Mouse (Mus musculus): ENCODE measurements around the gene Adck2. TPM values are rescaled to one million over a fixed set of nuclear protein-coding genes. Genes with fewer than 3 reads are reported as not detected.
A peak's percentile ranks its signal among the peaks of the same experiment; 100 is the strongest.

Gene Adck2
- polyA plus RNA-seq, 1 experiment from 2014 or later, result 31.7 TPM

- Histone ChIP-seq H3K4me1 (ENCODE audit: insufficient read depth, low read length) (peaks cover 41% of the 10 kb centered on the region), H3K9me3 (ENCODE audit: low read length) (no peaks in the 10 kb centered on the region), H3K36me3 (ENCODE audit: insufficient read depth, low read length) (no peaks in the 10 kb centered on the region), H3K27me3 (ENCODE audit: insufficient read depth, low read length) (no peaks in the 10 kb centered on the region), H3K27ac (ENCODE audit: low read length) (peak overlapping the region; percentile 84), H3K4me2 (replicated peaks; ENCODE audit: low read depth, low read length) (peak overlapping the region; percentile 73), H3K4me3 (ENCODE audit: low read length) (peak overlapping the region; percentile 62), H3K9ac (replicated peaks; ENCODE audit: low read length) (peak overlapping the region; percentile 80)
- peak; percentile 73 for ATAC-seq (ENCODE audit: low FRiP score, low TSS enrichment)
- under 1% methylated on average over 51 of the region's 54 CpGs for WGBS
Observed at GRCm38 (mm10) chr6:39556900-39557659, 16.6 kb upstream of the Adck2 start.

- ATAC-seq (ENCODE audit: low FRiP score, low TSS enrichment), result peak; percentile 95
- peak within 1 kb of the TSS; percentile 84 for H3K27ac ChIP-seq (ENCODE audit: low read length)
- no peaks in the 10 kb centered on the region for H3K27me3 ChIP-seq (ENCODE audit: insufficient read depth, low read length)
- H3K4me1 ChIP-seq (ENCODE audit: insufficient read depth, low read length), result peaks cover 39% of the 10 kb centered on the region
- no peaks in the 10 kb centered on the region for H3K36me3 ChIP-seq (ENCODE audit: insufficient read depth, low read length)
- no peaks in the 10 kb centered on the region for H3K9me3 ChIP-seq (ENCODE audit: low read length)
- under 1% methylated on average over 45 of the region's 50 CpGs for WGBS
- H3K4me2 ChIP-seq (replicated peaks; ENCODE audit: low read depth, low read length), result peak within 1 kb of the TSS; percentile 73
- peak within 1 kb of the TSS; percentile 62 for H3K4me3 ChIP-seq (ENCODE audit: low read length)
- H3K9ac ChIP-seq (replicated peaks; ENCODE audit: low read length), result peak within 1 kb of the TSS; percentile 80
Observed at GRCm38 (mm10) chr6:39557723-39558261, 15.9 kb upstream of the Adck2 start, which contains the start of gene Dennd2a. Dennd2a (minus strand) TSS chr6:39557867.

- Histone ChIP-seq H3K36me3 (ENCODE audit: insufficient read depth, low read length) (no peaks in the 10 kb centered on the region), H3K4me1 (ENCODE audit: insufficient read depth, low read length) (peaks cover 36% of the 10 kb centered on the region), H3K9me3 (ENCODE audit: low read length) (no peaks in the 10 kb centered on the region), H3K9ac (replicated peaks; ENCODE audit: low read length) (no peak overlapping the region), H3K4me2 (replicated peaks; ENCODE audit: low read depth, low read length) (no peak overlapping the region), H3K4me3 (ENCODE audit: low read length) (no peak overlapping the region), H3K27me3 (ENCODE audit: insufficient read depth, low read length) (no peaks in the 10 kb centered on the region), H3K27ac (ENCODE audit: low read length) (no peak overlapping the region)
- 56% methylated on average over 6 of the region's 6 CpGs for WGBS
- no peak for ATAC-seq (ENCODE audit: low FRiP score, low TSS enrichment)
Observed at GRCm38 (mm10) chr6:39559276-39559939, 14.3 kb upstream of the Adck2 start.

GRCm38 (mm10) chr6:39562166-39563015 is 11.3 kb upstream of the Adck2 start:
- Histone ChIP-seq H3K9me3 (ENCODE audit: low read length) (no peaks in the 10 kb centered on the region), H3K9ac (replicated peaks; ENCODE audit: low read length) (0 out of 2 replicates have a peak overlapping the region, but pooled peaks have one; percentile 32), H3K27me3 (ENCODE audit: insufficient read depth, low read length) (no peaks in the 10 kb centered on the region), H3K27ac (ENCODE audit: low read length) (no peak overlapping the region), H3K4me1 (ENCODE audit: insufficient read depth, low read length) (peaks cover 12% of the 10 kb centered on the region; the same call in 1 of the 2 replicates), H3K36me3 (ENCODE audit: insufficient read depth, low read length) (no peaks in the 10 kb centered on the region), H3K4me2 (replicated peaks; ENCODE audit: low read depth, low read length) (peak overlapping the region; percentile 45), H3K4me3 (ENCODE audit: low read length) (peak overlapping the region; percentile 17)
- ATAC-seq (ENCODE audit: low FRiP score, low TSS enrichment), result 0 out of 2 replicates have a peak, but pooled peaks have one; percentile 26
- WGBS, result 20% methylated on average over 23 of the region's 23 CpGs

- Histone ChIP-seq H3K4me3 (ENCODE audit: low read length) (no peak overlapping the region), H3K4me2 (replicated peaks; ENCODE audit: low read depth, low read length) (no peak overlapping the region), H3K36me3 (ENCODE audit: insufficient read depth, low read length) (no peaks in the 10 kb centered on the region), H3K9me3 (ENCODE audit: low read length) (no peaks in the 10 kb centered on the region), H3K9ac (replicated peaks; ENCODE audit: low read length) (no peak overlapping the region), H3K27ac (ENCODE audit: low read length) (no peak overlapping the region), H3K4me1 (ENCODE audit: insufficient read depth, low read length) (no peaks in the 10 kb centered on the region), H3K27me3 (ENCODE audit: insufficient read depth, low read length) (no peaks in the 10 kb centered on the region)
- ATAC-seq (ENCODE audit: low FRiP score, low TSS enrichment), result no peak
- WGBS, result 17% methylated on average over 5 of the region's 5 CpGs
Observed at GRCm38 (mm10) chr6:39567528-39567927, 6.1 kb upstream of the Adck2 start.

- Histone ChIP-seq H3K9ac (replicated peaks; ENCODE audit: low read length) (no peak overlapping the region), H3K27me3 (ENCODE audit: insufficient read depth, low read length) (no peaks in the 10 kb centered on the region), H3K4me2 (replicated peaks; ENCODE audit: low read depth, low read length) (no peak overlapping the region), H3K4me3 (ENCODE audit: low read length) (no peak overlapping the region), H3K27ac (ENCODE audit: low read length) (no peak overlapping the region), H3K36me3 (ENCODE audit: insufficient read depth, low read length) (no peaks in the 10 kb centered on the region), H3K4me1 (ENCODE audit: insufficient read depth, low read length) (peaks cover 10% of the 10 kb centered on the region), H3K9me3 (ENCODE audit: low read length) (no peaks in the 10 kb centered on the region)
- WGBS, result 36% methylated on average over 3 of the region's 3 CpGs
- ATAC-seq (ENCODE audit: low FRiP score, low TSS enrichment), result no peak
Observed at GRCm38 (mm10) chr6:39570426-39570825, 3.2 kb upstream of the Adck2 start.

- no peaks in the 10 kb centered on the region for H3K27me3 ChIP-seq (ENCODE audit: insufficient read depth, low read length)
- peaks cover under 1% of the 10 kb centered on the region; the same call in 1 of the 2 replicates for H3K36me3 ChIP-seq (ENCODE audit: insufficient read depth, low read length)
- H3K27ac ChIP-seq (ENCODE audit: low read length), result peak overlapping the region; percentile 93; the same call in 1 of the 2 replicates
- 21% methylated on average over 10 of the region's 10 CpGs for WGBS
- no peaks in the 10 kb centered on the region for H3K9me3 ChIP-seq (ENCODE audit: low read length)
- H3K4me2 ChIP-seq (replicated peaks; ENCODE audit: low read depth, low read length), result peak overlapping the region; percentile 79
- ATAC-seq (ENCODE audit: low FRiP score, low TSS enrichment), result peak; percentile 20; the same call in 1 of the 2 replicates
- H3K9ac ChIP-seq (replicated peaks; ENCODE audit: low read length), result peak overlapping the region; percentile 87
- H3K4me3 ChIP-seq (ENCODE audit: low read length), result peak overlapping the region; percentile 84
- H3K4me1 ChIP-seq (ENCODE audit: insufficient read depth, low read length), result peaks cover 10% of the 10 kb centered on the region
Observed at GRCm38 (mm10) chr6:39574555-39574869, 839 bp downstream of the Adck2 start.

- peak overlapping the region; percentile 79 for H3K4me2 ChIP-seq (replicated peaks; ENCODE audit: low read depth, low read length)
- H3K9me3 ChIP-seq (ENCODE audit: low read length), result no peaks in the 10 kb centered on the region
- no peak for ATAC-seq (ENCODE audit: low FRiP score, low TSS enrichment)
- H3K27ac ChIP-seq (ENCODE audit: low read length), result no peak overlapping the region
- H3K27me3 ChIP-seq (ENCODE audit: insufficient read depth, low read length), result no peaks in the 10 kb centered on the region
- H3K4me3 ChIP-seq (ENCODE audit: low read length), result peak overlapping the region; percentile 84
- 71% methylated on average over 7 of the region's 7 CpGs for WGBS
- H3K4me1 ChIP-seq (ENCODE audit: insufficient read depth, low read length), result peaks cover 10% of the 10 kb centered on the region
- H3K9ac ChIP-seq (replicated peaks; ENCODE audit: low read length), result peak overlapping the region; percentile 87
- peaks cover 5% of the 10 kb centered on the region; the same call in 1 of the 2 replicates for H3K36me3 ChIP-seq (ENCODE audit: insufficient read depth, low read length)
Observed at GRCm38 (mm10) chr6:39574951-39575350, 1.3 kb downstream of the Adck2 start.

GRCm38 (mm10) chr6:39579552-39579951 is 5.9 kb downstream of the Adck2 start:
- H3K9me3 ChIP-seq (ENCODE audit: low read length), result no peaks in the 10 kb centered on the region
- ATAC-seq (ENCODE audit: low FRiP score, low TSS enrichment), result no peak
- H3K4me1 ChIP-seq (ENCODE audit: insufficient read depth, low read length), result peaks cover 5% of the 10 kb centered on the region
- no peaks in the 10 kb centered on the region for H3K27me3 ChIP-seq (ENCODE audit: insufficient read depth, low read length)
- no peak overlapping the region for H3K9ac ChIP-seq (replicated peaks; ENCODE audit: low read length)
- 75% methylated on average over 7 of the region's 7 CpGs for WGBS
- H3K36me3 ChIP-seq (ENCODE audit: insufficient read depth, low read length), result peaks cover 19% of the 10 kb centered on the region
- H3K27ac ChIP-seq (ENCODE audit: low read length), result no peak overlapping the region
- no peak overlapping the region for H3K4me3 ChIP-seq (ENCODE audit: low read length)
- H3K4me2 ChIP-seq (replicated peaks; ENCODE audit: low read depth, low read length), result no peak overlapping the region
